Mouse (Mus musculus): ENCODE measurements around the gene Tbc1d24.
A peak's percentile ranks its signal among the peaks of the same experiment; 100 is the strongest.

Tbc1d24 gene

DNA sequence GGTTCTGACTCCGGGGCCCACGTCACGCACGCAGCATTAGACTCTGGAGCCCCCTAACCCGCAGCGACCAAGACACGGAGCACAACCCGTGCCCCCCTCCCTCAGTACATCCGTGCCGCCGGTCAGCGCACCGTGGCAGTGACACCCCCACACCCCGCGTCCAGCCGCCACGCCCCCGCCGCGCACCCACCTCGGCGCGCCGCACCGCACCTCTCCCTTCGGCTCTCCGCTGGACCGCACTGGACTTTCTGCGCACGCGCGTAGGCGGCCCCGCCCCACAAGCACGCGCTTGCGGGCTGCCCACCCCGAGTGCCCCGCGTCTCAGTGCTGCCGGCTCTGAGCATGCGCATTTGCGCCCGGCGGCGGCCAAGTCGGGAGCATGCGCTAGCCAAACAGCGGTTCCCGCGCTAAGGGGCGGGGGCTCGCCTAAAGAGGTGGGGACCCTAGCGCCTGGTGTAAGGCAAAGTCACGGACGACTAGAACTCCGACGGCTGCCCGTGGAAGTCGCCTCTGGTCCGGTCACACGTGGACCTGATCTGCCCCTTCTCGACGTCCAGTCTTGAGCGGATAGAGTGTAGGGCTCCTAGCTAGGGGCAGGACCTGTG, at the start of gene Tbc1d24:
Gene Tbc1d24 (minus strand): TSS at position 279 of the 605 bp plus-strand sequence.
- peak; percentile 95 for DNase-seq (ENCODE audit: low spot score)

DNA sequence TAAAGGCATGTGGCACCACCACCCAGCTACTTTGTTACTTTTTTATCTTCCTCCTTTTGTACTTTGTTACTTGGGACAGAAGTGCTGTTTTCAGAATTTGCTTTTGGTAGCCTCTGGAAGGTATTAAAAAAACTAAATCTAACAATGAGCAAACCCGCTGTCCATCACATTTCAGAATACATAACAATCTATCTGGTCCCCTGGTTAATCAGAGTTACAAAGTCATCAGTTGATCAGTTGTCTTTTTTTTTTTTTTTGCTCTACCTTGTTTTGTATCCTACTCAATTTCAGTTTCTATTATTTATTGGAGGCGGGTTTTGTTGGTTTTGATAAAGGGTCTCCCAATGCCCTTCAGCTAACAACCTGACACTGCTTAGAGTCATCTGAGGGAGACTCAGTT, 47.0 kb upstream of the Tbc1d24 start:
- no peak for DNase-seq (ENCODE audit: low spot score)

DNA sequence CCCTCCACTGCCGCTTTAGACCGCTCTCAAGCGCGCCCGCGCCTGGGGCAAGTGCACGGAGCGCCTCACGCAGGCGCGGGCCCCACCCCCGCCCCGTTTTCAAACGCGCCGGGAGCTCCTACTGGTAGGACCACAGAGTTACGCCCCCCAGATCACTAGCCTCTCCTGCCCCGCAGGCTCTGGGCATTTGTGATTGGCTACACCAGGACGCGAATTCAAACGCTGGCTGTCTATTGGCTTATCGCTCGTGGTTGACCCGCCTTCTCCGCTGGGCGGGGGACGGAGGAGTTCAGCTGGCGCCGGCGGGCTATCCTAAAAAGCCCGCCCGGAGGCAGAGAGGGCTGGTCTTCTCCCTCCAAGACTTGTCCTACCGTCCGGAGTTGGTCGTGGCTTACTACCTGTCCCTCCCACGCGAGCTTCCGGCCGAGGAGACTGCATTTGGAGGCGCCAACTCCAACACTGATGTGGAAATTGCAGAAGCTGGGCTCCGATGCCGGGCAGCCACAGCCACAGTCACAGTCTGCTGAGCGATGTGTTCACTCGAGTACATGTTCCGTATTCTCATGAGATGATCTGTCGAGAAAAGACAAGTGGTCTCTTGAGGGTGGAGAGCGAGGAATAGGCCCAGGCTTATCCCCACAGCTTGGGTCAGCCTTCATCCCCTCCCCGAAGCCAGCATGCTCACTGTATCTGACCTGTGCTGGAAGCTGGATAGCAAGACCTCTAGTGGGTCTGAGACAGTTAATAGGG, 46.1 kb upstream of the Tbc1d24 start, which contains the start of gene Ccnf:
Gene Ccnf (minus strand): TSS at position 165 of the 750 bp plus-strand sequence.
- peak; percentile 99 for DNase-seq (ENCODE audit: low spot score)

DNA sequence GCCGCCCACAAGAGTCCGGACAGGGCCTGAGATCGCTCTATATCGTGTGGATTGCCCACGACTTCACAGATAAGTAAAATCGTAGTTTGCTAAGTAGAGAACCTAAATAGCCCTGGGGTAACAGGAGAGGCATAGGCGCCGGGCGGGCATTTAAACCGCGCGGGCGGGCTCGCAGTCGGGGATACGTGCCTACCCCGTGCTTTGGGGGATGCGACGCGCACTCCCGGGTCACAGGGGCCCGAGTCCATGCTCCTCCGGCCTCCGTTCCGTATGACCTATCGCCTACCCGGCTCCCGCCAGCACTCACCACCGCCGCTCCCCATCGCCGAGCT, 45.6 kb upstream of the Tbc1d24 start:
- no peak for DNase-seq (ENCODE audit: low spot score)

DNA sequence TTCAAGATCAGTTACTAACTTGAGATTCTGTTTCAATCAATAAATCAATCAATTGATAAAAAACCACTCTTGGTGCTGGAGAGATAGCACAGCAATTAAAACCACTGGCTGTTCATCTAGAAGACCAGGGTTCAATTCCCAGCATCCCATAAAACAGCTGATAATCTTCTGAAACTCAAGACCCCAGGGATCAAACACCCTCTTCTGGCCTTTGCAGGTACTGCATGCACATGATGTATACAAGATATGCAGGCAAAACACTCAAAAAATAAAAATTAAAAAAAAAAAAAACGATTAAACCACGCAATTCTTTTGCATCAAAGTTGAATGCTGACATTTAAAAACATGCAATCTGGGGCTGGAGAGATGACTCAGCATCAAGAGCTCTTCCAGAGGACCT, 43.3 kb upstream of the Tbc1d24 start:
- no peak for DNase-seq (ENCODE audit: low spot score)

DNA sequence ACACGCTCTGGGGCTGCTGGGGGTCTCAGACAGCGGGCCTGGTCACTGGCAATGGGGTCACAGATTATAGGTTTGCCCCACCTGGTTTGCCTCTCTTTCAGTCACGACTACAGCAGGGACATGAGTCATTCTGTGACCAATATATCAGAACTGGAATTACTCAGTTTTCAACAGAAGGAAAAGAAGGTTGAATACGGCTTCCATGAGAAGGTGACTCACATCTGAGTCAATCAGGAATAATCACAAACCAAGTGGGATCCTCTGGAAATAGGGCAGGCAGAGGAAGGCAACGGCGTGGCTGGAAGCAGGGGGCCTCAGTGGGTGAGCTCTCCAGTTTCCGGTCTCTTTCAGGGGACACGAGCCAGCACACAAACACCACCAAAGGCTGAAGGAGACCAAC, 38.7 kb upstream of the Tbc1d24 start:
- no peak for DNase-seq (ENCODE audit: low spot score)

DNA sequence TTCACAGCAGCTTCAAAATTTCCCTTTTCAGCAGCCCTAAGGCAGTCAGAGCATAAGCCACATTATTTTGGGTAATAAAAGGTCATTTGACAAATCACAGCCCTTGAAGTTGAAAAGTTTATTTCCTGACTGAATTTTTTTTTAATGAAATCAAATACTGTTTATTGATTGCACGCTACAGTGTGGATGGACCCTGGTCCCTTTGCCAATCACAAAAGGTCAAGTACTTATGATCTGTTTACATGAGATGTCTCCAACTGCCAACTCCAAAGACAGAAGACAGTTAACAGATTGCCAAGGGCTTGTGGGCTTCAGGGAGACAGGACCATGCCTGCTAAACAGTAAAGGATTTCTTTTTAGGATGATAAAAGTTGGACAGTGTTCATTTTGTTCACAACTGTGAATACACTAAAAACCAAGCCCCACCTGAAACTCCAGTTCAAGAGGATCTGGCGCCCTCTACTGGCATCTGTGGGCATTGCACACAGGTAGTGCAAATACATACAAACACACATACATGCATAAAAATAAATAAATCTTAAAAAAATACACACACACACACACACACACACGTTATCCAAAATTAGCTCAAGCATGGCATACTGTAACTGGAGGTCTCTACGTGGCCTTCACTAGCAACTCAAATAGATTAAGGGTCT, 38.1 kb upstream of the Tbc1d24 start:
- DNase-seq (ENCODE audit: low spot score) = no peak

DNA sequence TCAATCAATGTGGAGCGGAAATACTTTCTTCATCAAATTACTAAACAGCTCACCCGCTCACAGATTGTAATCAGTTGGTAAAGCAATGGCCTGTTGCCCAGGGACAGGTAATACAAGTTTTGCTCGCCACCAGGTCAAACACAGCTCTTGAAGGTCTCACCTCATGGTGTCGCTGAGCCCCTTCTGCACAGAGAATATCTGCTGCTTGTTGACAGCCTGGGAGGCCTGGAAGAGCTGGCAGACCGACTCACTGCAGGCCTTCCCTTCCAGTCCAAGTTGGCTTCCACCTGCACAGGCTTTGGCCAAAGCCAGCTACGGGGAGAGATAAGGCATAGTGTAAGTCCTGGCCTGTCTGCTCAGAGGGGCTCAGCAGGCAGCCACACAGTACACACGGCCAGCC, 31.6 kb upstream of the Tbc1d24 start:
- no peak for DNase-seq (ENCODE audit: low spot score)

DNA sequence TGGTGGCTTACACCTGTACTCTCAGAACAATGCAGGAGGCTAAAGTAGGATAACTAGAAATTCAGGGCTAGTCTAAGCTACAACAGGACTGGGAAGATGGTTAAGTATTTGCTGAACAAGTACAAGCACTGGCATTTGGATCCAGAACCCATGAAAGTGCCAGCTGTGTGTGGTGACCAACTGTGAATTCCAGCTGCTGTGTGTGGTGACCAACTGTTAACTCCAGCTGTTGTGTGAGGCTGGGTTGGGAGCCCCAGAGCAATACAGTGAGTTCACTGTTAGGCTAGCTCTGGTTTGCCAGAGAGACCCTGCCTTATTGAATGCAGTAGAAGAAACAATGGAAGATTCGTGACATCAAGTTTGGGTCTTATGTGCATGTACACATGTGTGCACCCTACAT, 31.1 kb upstream of the Tbc1d24 start:
- no peak for DNase-seq (ENCODE audit: low spot score)

DNA sequence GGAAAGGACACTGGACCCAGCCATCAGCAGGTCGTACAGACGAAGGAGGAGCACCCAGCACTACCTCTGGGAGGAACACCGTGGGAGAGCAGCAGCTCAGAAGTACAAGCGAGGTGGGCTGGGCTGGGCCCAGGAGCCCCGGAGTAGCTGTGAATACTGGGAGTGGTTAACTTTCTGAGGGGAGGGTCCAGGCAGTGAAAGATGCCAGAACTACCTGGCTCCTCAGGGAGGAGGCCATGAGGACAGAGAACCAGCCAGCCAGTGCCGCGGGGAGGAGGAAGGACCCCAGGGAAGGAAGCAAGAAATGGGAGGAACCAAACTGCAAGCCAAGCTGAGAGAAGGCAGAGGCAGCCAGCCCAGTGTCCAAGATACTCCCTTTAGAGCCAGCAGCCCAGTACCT, 22.6 kb upstream of the Tbc1d24 start:
- no peak for DNase-seq (ENCODE audit: low spot score)

DNA sequence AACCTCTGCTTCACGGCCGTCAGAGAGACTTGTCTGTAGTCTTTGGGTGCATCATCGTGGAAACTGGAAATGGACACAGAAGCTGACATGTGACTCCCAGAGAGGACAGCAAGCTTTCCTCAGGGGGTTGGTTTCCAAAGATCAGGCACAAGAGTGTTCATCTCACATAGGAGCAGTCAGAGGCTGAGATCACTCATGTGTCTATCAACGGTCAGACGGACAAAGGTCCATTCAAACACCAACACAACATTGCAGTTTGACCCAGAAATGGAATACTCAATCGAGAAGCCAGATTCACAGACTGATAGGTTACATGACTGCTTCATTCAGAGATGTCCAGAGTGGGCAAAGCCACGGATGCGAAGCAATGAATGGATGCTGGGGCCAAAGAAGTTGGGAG, 21.4 kb upstream of the Tbc1d24 start:
- DNase-seq (ENCODE audit: low spot score) = no peak

DNA sequence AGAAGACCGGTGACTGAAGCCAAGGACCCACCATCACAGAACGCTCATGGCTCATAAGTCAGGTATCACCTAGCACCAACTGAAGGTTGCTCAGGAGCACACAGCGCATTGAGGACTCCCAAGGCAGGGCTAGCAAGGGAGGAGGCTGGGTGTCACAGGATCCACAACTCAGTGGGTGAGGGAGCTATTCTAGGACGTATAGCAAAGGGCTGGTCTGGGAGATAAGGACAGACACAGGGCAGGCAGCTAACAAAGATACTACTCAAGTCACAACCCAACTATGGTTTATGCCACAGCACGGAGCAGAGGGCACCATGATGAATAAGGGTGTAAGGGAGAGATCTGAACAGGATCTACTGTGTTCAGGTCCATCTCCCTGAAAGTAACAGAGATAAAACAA, 20.5 kb upstream of the Tbc1d24 start:
- DNase-seq (ENCODE audit: low spot score) = no peak

DNA sequence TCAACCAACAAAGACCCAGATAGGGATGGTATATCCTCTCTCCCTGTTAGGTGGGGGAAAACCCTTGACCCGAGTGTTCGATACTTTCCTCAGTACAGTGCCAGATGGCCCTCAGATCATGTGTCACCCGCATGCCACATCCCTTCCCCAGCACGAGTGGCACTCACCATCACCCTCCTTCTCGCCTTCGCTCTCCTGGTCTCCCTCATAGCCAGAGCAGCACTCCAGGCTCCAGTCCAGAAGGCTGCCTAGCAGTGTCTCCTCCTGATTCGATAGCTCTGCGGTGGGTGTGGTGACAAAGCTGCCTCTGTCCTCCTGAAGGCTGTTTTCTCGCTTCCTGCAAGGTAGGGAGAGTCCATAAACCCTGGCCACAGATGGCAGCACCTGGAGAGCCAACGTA, 19.4 kb upstream of the Tbc1d24 start:
- DNase-seq (ENCODE audit: low spot score) = peak; percentile 34

DNA sequence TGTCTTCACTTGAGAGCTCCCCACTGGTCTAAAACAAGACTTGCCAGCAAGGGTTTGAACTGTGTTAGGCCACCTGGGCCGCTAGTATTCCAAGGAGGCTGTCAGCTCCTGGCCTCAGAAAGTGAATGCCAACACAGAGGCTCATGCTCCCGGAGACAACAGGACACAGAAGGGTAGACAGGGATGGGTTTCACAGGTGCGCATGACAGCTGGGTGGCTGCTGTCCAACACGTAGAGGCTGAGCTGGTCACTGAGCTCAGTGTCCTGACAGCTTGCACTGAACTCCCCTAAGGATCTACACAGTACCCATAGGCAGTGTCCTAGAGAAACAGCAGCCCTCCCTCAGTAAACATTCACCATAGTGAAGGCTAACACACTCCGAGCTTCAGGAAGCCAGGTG, 18.2 kb upstream of the Tbc1d24 start:
- DNase-seq (ENCODE audit: low spot score) = no peak

DNA sequence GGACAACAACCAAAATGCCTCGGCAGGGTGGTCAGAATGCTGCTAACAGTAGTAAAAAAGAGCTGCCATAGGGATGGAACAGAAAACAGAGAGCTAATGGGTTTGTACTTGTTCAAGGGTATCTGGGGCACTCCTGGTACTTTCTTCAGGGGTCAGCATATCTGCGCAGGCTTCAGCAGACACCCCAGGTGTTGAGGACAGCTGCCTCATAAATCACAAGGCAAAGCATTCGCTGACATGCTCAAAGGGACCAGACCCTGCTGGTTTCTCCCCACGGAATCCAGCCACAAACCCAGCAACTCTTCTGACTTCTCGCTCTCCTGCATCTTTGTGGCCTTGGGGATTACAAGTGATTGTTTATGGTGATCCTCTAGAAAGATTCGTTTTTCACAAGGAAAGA, 17.3 kb upstream of the Tbc1d24 start:
- no peak for DNase-seq (ENCODE audit: low spot score)

DNA sequence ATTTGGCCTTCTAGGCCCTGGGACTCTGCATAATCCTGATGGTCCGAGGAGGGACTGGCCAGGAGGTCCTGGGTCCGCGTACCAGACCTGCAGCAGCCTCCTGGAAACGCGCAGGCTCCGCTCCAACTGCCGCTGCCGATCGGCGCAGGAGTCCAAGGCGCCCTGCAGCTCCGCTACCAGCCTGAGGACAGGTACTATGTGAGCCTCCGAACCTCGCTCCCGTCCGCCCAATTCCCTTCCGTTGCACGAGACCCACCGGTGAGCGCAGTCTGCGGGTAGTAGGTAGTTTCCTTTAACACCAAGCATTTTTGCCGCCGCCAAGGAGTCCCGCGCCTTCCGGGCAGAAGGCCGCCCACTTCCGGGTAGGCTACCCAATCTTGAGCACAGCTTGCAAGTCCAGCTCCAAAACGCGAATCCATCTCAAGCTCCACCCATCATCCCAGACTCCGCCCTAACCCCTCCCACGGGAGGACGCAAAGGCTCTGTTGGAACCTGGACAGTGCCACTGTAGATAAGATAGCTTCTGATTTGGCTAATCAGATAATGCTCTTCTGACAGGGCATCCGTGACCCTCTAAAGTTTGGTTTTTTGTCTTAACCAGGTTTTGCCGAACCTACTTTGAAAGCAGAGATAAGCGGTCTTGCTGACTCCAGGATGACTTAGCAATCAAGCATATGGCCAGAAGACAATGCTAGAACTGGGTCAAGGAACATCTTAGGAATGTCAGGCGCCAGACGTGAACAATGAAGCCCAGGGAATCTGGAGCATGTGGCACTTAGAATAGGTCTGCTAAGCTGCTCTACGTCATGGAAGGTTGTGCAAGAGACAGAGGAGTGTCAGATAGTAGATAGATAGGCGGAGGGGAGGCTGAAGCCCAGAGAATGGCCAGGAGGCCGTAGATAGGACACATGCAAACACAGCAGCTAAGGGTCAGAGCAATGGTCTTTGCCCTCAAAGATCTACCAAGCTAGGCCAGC, 15.4 kb upstream of the Tbc1d24 start, which contains the start of gene Tedc2:
Gene Tedc2 (minus strand): TSS at position 417 of the 977 bp plus-strand sequence.
- peak; percentile 93 for DNase-seq (ENCODE audit: low spot score)

DNA sequence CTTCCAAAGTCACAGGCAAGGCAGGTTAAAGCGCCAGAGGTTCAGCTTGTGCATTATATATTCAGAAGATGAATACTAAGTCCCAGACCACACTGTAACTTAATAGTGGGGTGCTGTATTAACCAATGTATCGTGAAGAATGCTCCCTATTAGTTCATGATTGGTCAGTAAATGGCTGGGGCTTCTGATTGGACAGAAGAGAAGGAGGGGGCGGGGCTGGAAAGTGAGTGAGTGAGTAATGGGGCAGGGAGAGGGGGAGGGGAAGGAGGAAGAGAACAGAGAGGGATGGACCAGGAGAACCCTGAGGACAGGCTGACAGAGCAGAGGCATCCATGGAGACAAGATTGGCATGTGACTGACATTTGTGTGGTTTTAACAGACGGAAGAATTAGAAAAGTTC, 11.5 kb upstream of the Tbc1d24 start:
- no peak for DNase-seq (ENCODE audit: low spot score)

DNA sequence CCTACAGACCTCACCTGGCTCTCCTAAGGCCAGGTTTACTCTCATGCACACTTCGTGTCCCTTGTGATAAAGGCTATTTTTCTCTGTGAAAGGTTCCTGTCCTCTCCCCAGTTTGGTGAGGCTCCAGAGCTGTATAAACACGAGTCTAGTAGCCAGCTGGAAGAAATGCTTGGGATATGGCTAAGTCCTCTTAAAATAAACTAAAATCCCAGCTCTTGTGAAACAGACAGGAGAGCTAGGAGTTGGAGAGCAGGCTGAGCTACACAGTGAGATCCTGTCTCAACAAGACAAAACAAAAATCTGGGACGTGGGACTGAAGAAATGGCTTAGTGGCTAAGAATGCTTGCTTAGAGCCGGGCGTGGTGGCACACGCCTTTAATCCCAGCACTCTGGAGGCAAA, 7.8 kb upstream of the Tbc1d24 start:
- DNase-seq (ENCODE audit: low spot score) = no peak

DNA sequence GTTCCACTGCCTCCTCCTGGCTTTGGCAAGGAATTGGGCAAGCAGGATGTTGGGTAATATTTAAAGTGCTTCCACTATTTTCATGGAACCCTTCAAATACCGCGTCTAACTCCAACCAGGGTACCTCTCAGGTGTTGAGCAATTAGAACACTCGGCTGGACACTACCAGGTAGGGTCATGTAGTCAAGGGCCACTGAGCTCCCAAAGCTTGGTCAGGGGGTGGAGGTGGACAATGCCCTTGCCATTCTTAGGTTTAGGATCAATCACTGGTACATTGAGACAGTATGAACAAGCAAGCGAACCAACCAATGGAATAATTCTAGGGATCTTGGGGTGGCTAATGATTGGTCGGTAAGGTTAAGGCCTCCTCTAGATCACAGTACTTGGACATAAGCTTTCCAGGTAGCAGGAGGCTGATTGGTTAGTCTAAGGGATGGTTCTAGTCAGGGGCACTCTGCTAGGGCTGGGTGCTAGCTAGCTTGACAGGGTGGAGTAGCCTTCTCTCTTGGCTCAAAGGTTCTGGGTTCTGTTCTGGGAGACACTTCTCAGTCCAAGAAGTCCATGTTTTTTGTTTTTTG, 7.2 kb upstream of the Tbc1d24 start:
- DNase-seq (ENCODE audit: low spot score) = no peak

DNA sequence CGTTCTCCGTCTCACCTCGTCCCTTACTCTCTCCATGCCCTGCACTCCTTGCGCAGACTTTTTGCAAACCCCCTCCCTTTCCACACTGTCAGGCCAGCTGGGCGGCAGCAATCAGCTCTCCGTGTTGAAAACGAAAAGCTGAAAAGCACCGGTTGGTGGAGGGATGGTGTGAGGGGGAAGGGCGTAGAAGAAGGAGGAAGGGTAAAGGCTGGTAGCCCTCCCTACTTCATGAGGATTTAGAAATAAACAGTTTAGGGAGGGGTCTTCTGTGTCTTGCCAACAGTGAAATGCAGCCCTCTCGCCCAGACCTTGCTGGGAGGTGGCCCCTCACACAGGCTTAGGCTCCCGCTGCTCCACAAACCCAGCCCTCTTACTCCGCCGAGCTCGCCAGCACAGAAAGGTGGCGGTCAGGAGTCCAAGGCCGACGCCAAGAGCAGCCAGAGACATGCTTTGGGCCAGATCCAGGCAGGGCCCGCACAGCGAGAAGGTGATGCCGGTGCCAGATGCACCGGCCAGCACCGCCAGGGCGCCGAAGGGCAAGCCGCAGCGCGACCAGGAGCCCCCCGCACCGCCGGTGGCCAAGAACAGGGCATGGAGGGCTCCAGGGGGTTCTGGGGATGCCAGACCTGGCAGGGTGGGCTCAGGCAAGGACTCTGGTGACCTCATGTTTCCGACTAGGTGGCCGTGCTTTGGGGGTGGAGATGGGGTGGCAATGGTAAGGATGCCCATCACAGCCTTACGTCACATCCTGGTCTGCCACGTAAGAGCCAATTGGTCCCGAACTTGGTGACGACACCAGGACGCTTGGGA, 6.5 kb upstream of the Tbc1d24 start:
- DNase-seq (ENCODE audit: low spot score) = no peak

DNA sequence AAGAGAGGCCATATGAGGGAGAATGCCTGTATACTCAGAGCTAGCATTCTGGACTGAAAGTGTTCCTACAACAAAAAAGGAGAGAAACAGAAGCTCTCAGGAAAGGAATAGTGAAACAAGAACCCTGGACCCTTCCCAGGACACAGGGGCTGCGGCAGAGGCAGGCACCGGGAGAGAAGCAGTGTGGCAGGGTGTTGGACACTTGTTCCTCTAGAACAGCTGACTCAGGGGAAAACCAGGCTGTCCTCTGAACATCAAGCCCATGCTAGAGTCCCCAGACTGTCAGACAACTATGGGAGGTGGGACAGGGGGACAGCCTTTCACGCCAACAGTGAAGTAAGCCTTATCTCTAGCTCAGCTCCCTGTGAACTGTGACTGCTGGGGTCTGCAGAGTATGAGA, 5.2 kb upstream of the Tbc1d24 start:
- DNase-seq (ENCODE audit: low spot score) = no peak
